Mouse (Mus musculus) layer of hippocampus, adult 6 months (tissue): ENCODE data around the gene Gm21833. TPM values are rescaled to one million over a fixed set of nuclear protein-coding genes. Genes with fewer than 3 reads are reported as not detected.

Experiments used
- long read RNA-seq, 2 experiments: library from polyadenylated mRNA; unstranded; transcript quantifications; one replicate each; pipeline ENCODE4 v2.0.0; 2019 to 2020
- polyA plus RNA-seq: library from polyadenylated mRNA; unstranded; fragments of <200 nt; fragmentation: Nextera tagmentation; gene quantifications from 2 replicates; pipeline ENCODE4 v1.2.3, GENCODE M21; 2021

Gene Gm21833
- not detected in 2 replicates for polyA plus RNA-seq
- long read RNA-seq, experiment 1, result 0 reads
- long read RNA-seq, experiment 2, result 0 reads

DNA sequence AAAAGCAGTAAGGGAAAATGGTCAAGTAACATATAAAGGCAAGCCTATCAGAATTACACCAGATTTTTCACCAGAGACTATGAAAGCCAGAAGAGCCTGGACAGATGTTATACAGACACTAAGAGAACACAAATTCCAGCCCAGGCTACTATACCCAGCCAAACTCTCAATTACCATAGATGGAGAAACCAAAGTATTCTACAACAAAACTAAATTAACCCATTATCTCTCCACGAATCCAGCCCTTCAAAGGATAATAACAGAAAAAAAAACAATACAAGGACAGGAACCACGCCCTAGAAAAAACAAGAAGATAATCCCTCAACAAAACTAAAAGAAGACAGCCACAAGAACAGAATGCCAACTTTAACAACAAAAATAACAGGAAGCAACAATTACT lies at the start of gene Gm21833:
Gm21833 (plus strand) TSS at position 301 of the 400 bp plus-strand sequence.

